29 mouse cellular contexts compared by ENCODE assay signal in genomic region chr14:20127406-20128087, GRCm38 (mm10). TPM values are rescaled to one million over a fixed set of nuclear protein-coding genes. Genes with fewer than 3 reads are reported as not detected.
A peak's percentile ranks its signal among the peaks of the same experiment; 100 is the strongest.
DNase-seq lines count a peak whose midpoint lies in the region; ATAC-seq and TF ChIP-seq lines count a peak whose summit lies in the region.
"Had no signal": no experiment of that assay in that cellular context is flagged by ENCODE, and none has a peak within 500 bp of the region (broad histone marks: within the 10 kb centered on the region; RNA-seq: fewer than 3 reads in every experiment).

No protein-coding gene starts in this region.

- H3K4me2 ChIP-seq in intestine, postnatal 0 days (replicated peaks; ENCODE audit: low read depth): no peak overlapping the region
- no peak overlapping the region for H3K4me2 ChIP-seq in midbrain, embryonic 11.5 days
- H3K4me2 ChIP-seq: embryonic facial prominence, embryonic 15.5 days; forebrain, embryonic 13.5 days; heart, embryonic 15.5 days; hindbrain, embryonic 13.5 days; liver, embryonic 15.5 days; lung, embryonic 15.5 days; midbrain, embryonic 12.5 days; neural tube, embryonic 12.5 days had no signal

- 63% methylated on average over 15 of the region's 15 CpGs for WGBS in intestine, postnatal 0 days
- WGBS in midbrain, embryonic 11.5 days: 83% methylated on average over 15 of the region's 15 CpGs

- no peak overlapping the region for H3K27ac ChIP-seq in testis, adult 2 months (ENCODE audit: control insufficient read depth, insufficient read depth, low read depth, low read length)
- H3K27ac ChIP-seq in intestine, postnatal 0 days (ENCODE audit: low read depth, low read length): peak overlapping the region; percentile 64
- H3K27ac ChIP-seq in midbrain, embryonic 11.5 days (ENCODE audit: low read depth, low read length): no peak overlapping the region
- H3K27ac ChIP-seq: embryonic facial prominence, embryonic 10.5 days; embryonic facial prominence, embryonic 15.5 days; forebrain, embryonic 13.5 days; heart, embryonic 15.5 days; hindbrain, embryonic 13.5 days; liver, embryonic 15.5 days; lung, embryonic 15.5 days; midbrain, embryonic 12.5 days; neural tube, embryonic 12.5 days had no signal

- no peak for TF ChIP-seq CTCF in testis, adult 2 months (IDR thresholded peaks at IDR 0.05; ENCODE audit: control insufficient read depth, insufficient read depth, insufficient replicate concordance, low read depth, low read length)
- TF ChIP-seq CTCF in intestine, postnatal 0 days (IDR thresholded peaks at IDR 0.05; ENCODE audit: low read depth): peak; percentile 26; the same call in 1 of the 2 replicates

- no peaks in the 10 kb centered on the region for H3K9me3 ChIP-seq in intestine, postnatal 0 days (ENCODE audit: control insufficient read depth)
- H3K9me3 ChIP-seq in midbrain, embryonic 11.5 days (ENCODE audit: control insufficient read depth, low read length): no peaks in the 10 kb centered on the region
- H3K9me3 ChIP-seq: embryonic facial prominence, embryonic 15.5 days; forebrain, embryonic 13.5 days; heart, embryonic 15.5 days; hindbrain, embryonic 13.5 days; liver, embryonic 15.5 days; lung, embryonic 15.5 days; midbrain, embryonic 12.5 days; neural tube, embryonic 12.5 days had no signal

- H3K36me3 ChIP-seq in testis, adult 2 months (ENCODE audit: control insufficient read depth, insufficient read depth, low read length): no peaks in the 10 kb centered on the region
- no peaks in the 10 kb centered on the region for H3K36me3 ChIP-seq in intestine, postnatal 0 days (ENCODE audit: control insufficient read depth, insufficient read depth)
- H3K36me3 ChIP-seq in midbrain, embryonic 11.5 days (ENCODE audit: control insufficient read depth, insufficient read depth, low read length): no peaks in the 10 kb centered on the region
- H3K36me3 ChIP-seq: embryonic facial prominence, embryonic 10.5 days; embryonic facial prominence, embryonic 15.5 days; heart, embryonic 15.5 days; hindbrain, embryonic 13.5 days; liver, embryonic 15.5 days; lung, embryonic 15.5 days; midbrain, embryonic 12.5 days; neural tube, embryonic 12.5 days had no signal

- peak; percentile 53 for ATAC-seq in intestine, postnatal 0 days
- no peak for ATAC-seq in megakaryocyte-erythroid progenitor cell, adult 5-6 weeks (replicated peaks; ENCODE audit: low FRiP score, low TSS enrichment, poor library complexity, severe bottlenecking)
- ATAC-seq in midbrain, embryonic 11.5 days (ENCODE audit: low FRiP score): no peak
- ATAC-seq: CD4-positive, CD25-positive, alpha-beta regulatory T cell, adult 4 months; forebrain, embryonic 13.5 days; Patski had no signal

- TF ChIP-seq POLR2A in testis, adult 2 months (IDR thresholded peaks at IDR 0.05; ENCODE audit: control insufficient read depth, low read depth, low read length): peak; percentile 19; the same call in 1 of the 2 replicates

- H3K4me3 ChIP-seq in testis, adult 2 months (ENCODE audit: control insufficient read depth, low read depth, low read length): peak overlapping the region; percentile 44
- no peak overlapping the region for H3K4me3 ChIP-seq in intestine, postnatal 0 days (ENCODE audit: low read depth, low read length)
- no peak overlapping the region for H3K4me3 ChIP-seq in midbrain, embryonic 11.5 days (ENCODE audit: low read depth, low read length)
- H3K4me3 ChIP-seq: embryonic facial prominence, embryonic 10.5 days; embryonic facial prominence, embryonic 15.5 days; forebrain, embryonic 13.5 days; heart, embryonic 15.5 days; hindbrain, embryonic 13.5 days; liver, embryonic 15.5 days; lung, embryonic 15.5 days; midbrain, embryonic 12.5 days; myocyte; neural tube, embryonic 12.5 days had no signal

- no peaks in the 10 kb centered on the region for H3K27me3 ChIP-seq in testis, adult 2 months (ENCODE audit: control insufficient read depth, insufficient read depth, low read length)
- no peaks in the 10 kb centered on the region for H3K27me3 ChIP-seq in intestine, postnatal 0 days (replicated peaks; ENCODE audit: control insufficient read depth, insufficient read depth, low read length)
- no peaks in the 10 kb centered on the region for H3K27me3 ChIP-seq in midbrain, embryonic 11.5 days (ENCODE audit: control insufficient read depth, insufficient read depth, low read length)
- H3K27me3 ChIP-seq: embryonic facial prominence, embryonic 15.5 days; forebrain, embryonic 13.5 days; heart, embryonic 15.5 days; hindbrain, embryonic 13.5 days; liver, embryonic 15.5 days; lung, embryonic 15.5 days; midbrain, embryonic 12.5 days; neural tube, embryonic 12.5 days; Patski had no signal

- no peak overlapping the region for H3K9ac ChIP-seq in intestine, postnatal 0 days (ENCODE audit: low read depth, low read length)
- H3K9ac ChIP-seq in midbrain, embryonic 11.5 days (ENCODE audit: low read length): no peak overlapping the region
- H3K9ac ChIP-seq: embryonic facial prominence, embryonic 15.5 days; forebrain, embryonic 13.5 days; heart, embryonic 15.5 days; hindbrain, embryonic 13.5 days; liver, embryonic 15.5 days; lung, embryonic 15.5 days; midbrain, embryonic 12.5 days; neural tube, embryonic 12.5 days had no signal

- peaks cover 13% of the 10 kb centered on the region for H3K4me1 ChIP-seq in testis, adult 2 months (ENCODE audit: control insufficient read depth, insufficient read depth, low read length)
- H3K4me1 ChIP-seq in intestine, postnatal 0 days (replicated peaks; ENCODE audit: control insufficient read depth, insufficient read depth, low read length): 0 out of 2 replicates have a peak, but pooled peaks cover 6% of the 10 kb centered on the region
- H3K4me1 ChIP-seq in midbrain, embryonic 11.5 days (ENCODE audit: control insufficient read depth, insufficient read depth, low read length): no peaks in the 10 kb centered on the region
- H3K4me1 ChIP-seq: embryonic facial prominence, embryonic 10.5 days; embryonic facial prominence, embryonic 15.5 days; forebrain, embryonic 13.5 days; heart, embryonic 15.5 days; hindbrain, embryonic 13.5 days; liver, embryonic 15.5 days; lung, embryonic 15.5 days; midbrain, embryonic 12.5 days; neural tube, embryonic 12.5 days had no signal

- DNase-seq in testis, postnatal 10 days (ENCODE audit: low spot score): no peak
- peak; percentile 95 for DNase-seq in ZHBTc4 (ENCODE audit: low read depth, low spot score)
- no peak for DNase-seq in left cerebral cortex, adult 11 months (ENCODE audit: low spot score)
- DNase-seq in midbrain, embryonic 11.5 days (ENCODE audit: low spot score, missing footprints): no peak
- DNase-seq: adrenal gland, postnatal 36 days; cerebellum, adult 8-10 months; cerebellum, postnatal 25 days; gastrocnemius, postnatal 10 days; kidney, adult 2 months; kidney, postnatal 4 days; layer of hippocampus, postnatal 36 days; liver; thymus, adult 2 months; thymus, postnatal 36 days had no signal

RNA-seq across cellular contexts. Expression of gene Saysd1, which starts 10.8 kb away (rescaled TPM):
- 220 and 227 TPM in 2 replicates for polyA plus RNA-seq in testis, adult 2 months (2012; rRNA removed)
- polyA plus RNA-seq in intestine, postnatal 0 days (2015; fragmentation: Nextera tagmentation; extraction: Ambion mirVana): 49.8 and 55.6 TPM in 2 replicates
- 2.1 and 3.9 TPM in 2 replicates for total RNA-seq in megakaryocyte-erythroid progenitor cell, adult 5-6 weeks (2014; fragmentation: Nextera tagmentation)
- 1.6 and 2.1 TPM in 2 replicates for total RNA-seq in megakaryocyte-erythroid progenitor cell, adult 5-6 weeks (2017)
- polyA plus RNA-seq in midbrain, embryonic 11.5 days (2014; fragmentation: Nextera tagmentation; extraction: Ambion mirVana): 11.3 and 12.6 TPM in 2 replicates

RNA-seq across cellular contexts. Expression of gene Kcnk5, which starts 54.1 kb away (rescaled TPM):
- polyA plus RNA-seq in testis, adult 2 months (2012; rRNA removed): 11.6 and 11.8 TPM in 2 replicates
- polyA plus RNA-seq in intestine, postnatal 0 days (2015; fragmentation: Nextera tagmentation; extraction: Ambion mirVana): 10.0 and 10.9 TPM in 2 replicates
- total RNA-seq in megakaryocyte-erythroid progenitor cell, adult 5-6 weeks (2014; fragmentation: Nextera tagmentation): 7.4 and 7.7 TPM in 2 replicates
- 5.4 and 9.4 TPM in 2 replicates for total RNA-seq in megakaryocyte-erythroid progenitor cell, adult 5-6 weeks (2017)
- 4.5 and 6.6 TPM in 2 replicates for polyA plus RNA-seq in midbrain, embryonic 11.5 days (2014; fragmentation: Nextera tagmentation; extraction: Ambion mirVana)
